Mouse (Mus musculus) small intestine, adult 2 months (tissue): ENCODE results near the gene Nkain2. TPM values are rescaled to one million over a fixed set of nuclear protein-coding genes. Genes with fewer than 3 reads are reported as not detected.
"Not testable (repeated sequence)": the region's sequence is repeated elsewhere in the genome, so short reads cannot be mapped to it uniquely, and the experiment has no call there.

Experiments used
- H3K27ac ChIP-seq: fragments of 200-500 bp; 2 replicates; pipeline ENCODE4 v1.5.1; 2012; ENCODE audit warnings: low read depth, low read length, control low read depth, inconsistent platforms; ENCODE audit not compliant: insufficient read depth
- H3K27me3 ChIP-seq: fragments of 200-500 bp; 2 replicates; pipeline ENCODE4 v1.6.1; 2012; ENCODE audit warnings: mild to moderate bottlenecking, moderate library complexity, low read length, inconsistent platforms; ENCODE audit not compliant: control insufficient read depth, insufficient read depth
- H3K36me3 ChIP-seq: fragments of 200-500 bp; 2 replicates; pipeline ENCODE4 v1.6.1; 2012; ENCODE audit warnings: mild to moderate bottlenecking, low read length, control low read depth, inconsistent platforms; ENCODE audit not compliant: control insufficient read depth, insufficient read depth
- H3K4me1 ChIP-seq: fragments of 200-500 bp; 2 replicates; pipeline ENCODE4 v1.6.1; 2012; ENCODE audit warnings: low read length, inconsistent platforms, mixed read lengths; ENCODE audit not compliant: control insufficient read depth, insufficient read depth, insufficient read length
- H3K4me3 ChIP-seq: fragments of 200-500 bp; 2 replicates; pipeline ENCODE4 v1.5.1; 2012; ENCODE audit warnings: low read depth, mild to moderate bottlenecking, control low read depth, inconsistent platforms, low read length, moderate library complexity
- CTCF ChIP-seq: fragments of 200-500 bp; IDR thresholded peaks from 2 replicates; pipeline ENCODE4 v1.5.1; 2012; ENCODE audit warnings: low read depth, mild to moderate bottlenecking, control low read depth, inconsistent platforms, low read length, moderate library complexity, mixed read lengths; ENCODE audit not compliant: insufficient replicate concordance, insufficient read length; ENCODE audit errors: extremely low read depth
- POLR2A ChIP-seq: fragments of 200-500 bp; IDR thresholded peaks from 2 replicates; pipeline ENCODE4 v1.6.1; 2012; ENCODE audit warnings: low read depth, mild to moderate bottlenecking, control low read depth, inconsistent platforms, low read length, moderate library complexity
- WGBS: fragments of 180-500 bp; shearing (Covaris S2); methylation state at CpG from one replicate; pipeline ENCODE4 v1.1.7; 2018; 5-methylcytosine and 5-hydroxymethylcytosine counted together
- polyA plus RNA-seq: library from polyadenylated mRNA; depleted of rRNA; stranded (reverse); fragments of >200 nt; gene quantifications from 2 replicates; pipeline ENCODE4 v1.2.3, GENCODE M21; 2012

Nkain2 gene
- polyA plus RNA-seq, 1 experiment, result not detected

DNA sequence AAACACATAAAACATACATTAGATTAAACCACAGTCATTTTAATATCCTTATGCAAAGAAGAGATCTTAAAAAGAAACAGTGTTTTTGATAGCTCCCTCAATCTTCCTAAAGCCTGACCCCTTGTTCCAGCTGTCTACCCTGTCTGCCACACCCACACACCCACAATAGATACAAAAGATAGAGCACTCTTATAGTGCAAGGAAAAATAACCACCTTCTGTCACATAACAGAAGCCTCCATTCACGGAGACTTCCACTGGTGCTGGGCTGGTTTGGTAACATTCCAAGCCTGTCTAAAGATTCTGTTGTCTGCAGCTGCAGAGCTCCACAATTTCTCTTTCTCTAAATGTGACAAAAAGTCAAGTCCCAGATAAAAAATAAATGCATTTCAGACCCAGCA is 20.7 kb downstream of the Nkain2 start:
- H3K4me1 ChIP-seq, result no peaks in the 10 kb centered on the region
- TF ChIP-seq POLR2A (no peak), CTCF (no peak)
- no peaks in the 10 kb centered on the region for H3K36me3 ChIP-seq
- H3K27me3 ChIP-seq, result no peaks in the 10 kb centered on the region
- no peak overlapping the region for H3K27ac ChIP-seq
- no peak overlapping the region for H3K4me3 ChIP-seq
- 24% methylated on average over 1 of the region's 1 CpGs for WGBS

DNA sequence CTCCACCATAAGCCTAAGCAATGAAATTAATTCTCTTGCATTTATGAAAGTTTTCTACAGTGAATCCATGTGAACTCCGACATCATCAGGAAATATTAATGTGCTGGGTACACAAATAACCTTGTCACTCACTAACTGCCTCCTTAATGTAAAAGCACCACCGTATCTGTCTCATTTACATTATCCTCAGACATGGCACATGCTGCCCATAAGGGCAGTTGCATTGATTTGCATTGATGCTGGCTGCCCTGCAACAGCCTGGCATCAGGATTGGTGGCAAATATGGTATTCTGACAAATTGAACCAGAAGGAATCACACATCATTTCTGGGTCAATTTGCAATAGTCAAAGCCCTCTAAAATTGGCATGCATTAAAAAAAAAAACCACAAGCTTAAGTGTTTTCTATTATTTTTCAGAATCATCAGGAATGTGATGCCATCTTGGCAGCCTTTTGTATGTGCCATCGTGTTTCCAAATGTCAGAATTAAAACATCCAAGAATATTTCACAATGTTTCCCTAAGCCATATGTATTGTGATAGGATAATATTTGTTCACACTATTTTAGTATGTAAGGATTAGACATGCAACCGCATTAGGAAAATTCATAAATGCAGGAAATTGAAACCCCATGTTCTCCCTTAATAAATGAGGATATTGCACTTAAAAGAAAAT is 74.9 kb downstream of the Nkain2 start:
- 83% methylated on average over 4 of the region's 4 CpGs for WGBS

GRCm38 (mm10) chr10:32796215-32796614 is 94.0 kb downstream of the Nkain2 start:
- H3K4me3 ChIP-seq, result no peak overlapping the region
- no peak overlapping the region for H3K27ac ChIP-seq
- WGBS, result 56% methylated on average over 2 of the region's 2 CpGs
- H3K36me3 ChIP-seq, result no peaks in the 10 kb centered on the region
- TF ChIP-seq POLR2A (no peak), CTCF (no peak)
- H3K27me3 ChIP-seq, result no peaks in the 10 kb centered on the region
- no peaks in the 10 kb centered on the region for H3K4me1 ChIP-seq

More for the DNA sequence above, 74.9 kb downstream of the Nkain2 start:
- Histone ChIP-seq H3K36me3 (no peaks in the 10 kb centered on the region), H3K4me3 (no peak overlapping the region), H3K4me1 (no peaks in the 10 kb centered on the region), H3K27me3 (no peaks in the 10 kb centered on the region), H3K27ac (no peak overlapping the region)
- no peak for TF ChIP-seq POLR2A
- no peak for TF ChIP-seq CTCF

GRCm38 (mm10) chr10:32790541-32790940 is 99.7 kb downstream of the Nkain2 start:
- no peak for TF ChIP-seq POLR2A
- TF ChIP-seq CTCF, result no peak
- Histone ChIP-seq H3K4me1 (no peaks in the 10 kb centered on the region), H3K4me3 (no peak overlapping the region), H3K27ac (no peak overlapping the region), H3K27me3 (no peaks in the 10 kb centered on the region), H3K36me3 (no peaks in the 10 kb centered on the region)

DNA sequence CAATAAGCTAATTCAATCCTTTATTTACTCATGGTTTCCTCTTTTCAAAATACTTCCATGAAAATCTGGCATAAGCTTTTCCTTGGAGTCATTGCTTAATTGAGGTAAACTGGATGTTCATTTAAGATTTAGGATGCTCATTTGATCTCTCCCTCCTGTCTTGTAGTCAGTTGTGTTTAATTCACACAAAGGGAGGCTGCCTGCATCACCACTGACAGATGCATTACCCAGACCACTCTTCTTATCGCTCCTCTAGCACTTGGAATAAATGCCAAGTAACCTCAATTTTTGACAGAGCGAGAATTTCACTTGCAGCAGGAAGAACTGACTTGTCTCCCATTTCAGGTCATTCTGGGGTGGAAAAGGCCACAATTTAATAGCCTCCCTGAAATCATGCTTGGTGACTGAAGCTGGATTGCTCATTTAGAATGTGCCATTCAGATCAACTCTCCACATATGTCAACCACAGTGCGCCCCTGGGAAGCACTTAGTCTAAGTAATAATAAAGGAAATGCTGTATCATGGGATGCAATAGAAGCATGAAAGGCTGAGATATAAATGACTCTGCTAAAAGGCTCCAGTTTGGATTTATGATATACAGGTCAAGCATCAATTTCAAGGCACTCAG is 107.4 kb downstream of the Nkain2 start:
- Histone ChIP-seq H3K4me3 (no peak overlapping the region), H3K27ac (no peak overlapping the region), H3K27me3 (no peaks in the 10 kb centered on the region), H3K4me1 (no peaks in the 10 kb centered on the region), H3K36me3 (no peaks in the 10 kb centered on the region)
- WGBS, result 72% methylated on average over 3 of the region's 3 CpGs
- no peak for TF ChIP-seq POLR2A
- TF ChIP-seq CTCF, result no peak

GRCm38 (mm10) chr10:32738989-32739388 is 151.3 kb downstream of the Nkain2 start:
- H3K27me3 ChIP-seq, result no peaks in the 10 kb centered on the region
- H3K4me1 ChIP-seq, result no peaks in the 10 kb centered on the region
- TF ChIP-seq CTCF (no peak), POLR2A (no peak)
- 82% methylated on average over 2 of the region's 2 CpGs for WGBS
- H3K4me3 ChIP-seq, result no peak overlapping the region
- H3K36me3 ChIP-seq, result no peaks in the 10 kb centered on the region
- no peak overlapping the region for H3K27ac ChIP-seq

GRCm38 (mm10) chr10:32706579-32706978 is 183.7 kb downstream of the Nkain2 start:
- not testable (repeated sequence) for H3K4me1 ChIP-seq, H3K27ac ChIP-seq, H3K27me3 ChIP-seq, H3K4me3 ChIP-seq, H3K36me3 ChIP-seq
- 52% methylated on average over 1 of the region's 1 CpGs for WGBS

DNA sequence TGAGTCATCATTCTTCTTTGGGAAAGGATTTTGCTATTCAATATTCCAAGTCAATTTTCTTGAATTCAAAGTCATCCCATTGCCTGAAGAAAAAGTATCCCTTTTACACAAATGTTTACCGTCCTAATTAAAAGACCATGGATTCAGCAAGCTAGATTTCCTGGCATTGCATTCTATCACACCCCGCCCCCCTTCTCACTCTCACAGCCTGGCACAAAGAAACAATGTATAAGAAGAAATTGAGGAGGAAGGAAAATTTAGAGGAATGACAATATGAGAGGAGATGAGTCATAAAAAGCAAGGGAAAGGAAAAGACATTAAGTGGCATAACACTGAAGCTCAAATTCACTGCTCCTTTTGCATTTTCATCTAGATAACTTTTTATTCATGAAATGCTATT is 193.6 kb downstream of the Nkain2 start:
- H3K27ac ChIP-seq, result no peak overlapping the region
- no peaks in the 10 kb centered on the region for H3K27me3 ChIP-seq
- no peaks in the 10 kb centered on the region for H3K36me3 ChIP-seq
- no peaks in the 10 kb centered on the region for H3K4me1 ChIP-seq
- WGBS, result 74% methylated on average over 2 of the region's 2 CpGs
- TF ChIP-seq POLR2A (no peak), CTCF (no peak)
- no peak overlapping the region for H3K4me3 ChIP-seq
